Mouse (Mus musculus) thymus, postnatal 4 days (tissue): ENCODE data around the gene Cemip2.

ENCODE experiments used
- DNase-seq: peaks from one replicate; pipeline ENCODE4 v3.0.0; 2021

Cemip2 gene

GRCm38 (mm10) chr19:21778147-21778917 is at the start of gene Cemip2:
Cemip2 (plus strand) TSS chr19:21778342.
- peak; percentile 97 for DNase-seq

- no peak for DNase-seq
Observed at GRCm38 (mm10) chr19:21728342-21728741, 49.8 kb upstream of the Cemip2 start.

GRCm38 (mm10) chr19:21731887-21732286 is 46.3 kb upstream of the Cemip2 start:
- DNase-seq, result no peak

- no peak for DNase-seq
Observed at GRCm38 (mm10) chr19:21733176-21733575, 45.0 kb upstream of the Cemip2 start.

GRCm38 (mm10) chr19:21734112-21734511 is 44.0 kb upstream of the Cemip2 start:
- DNase-seq, result no peak

GRCm38 (mm10) chr19:21737446-21737845 is 40.7 kb upstream of the Cemip2 start:
- peak; percentile 38 for DNase-seq

GRCm38 (mm10) chr19:21737881-21738590 is 40.1 kb upstream of the Cemip2 start:
- DNase-seq, result no peak

GRCm38 (mm10) chr19:21738591-21739280 is 39.4 kb upstream of the Cemip2 start:
- DNase-seq, result no peak

GRCm38 (mm10) chr19:21742138-21742537 is 36.0 kb upstream of the Cemip2 start:
- DNase-seq, result no peak

GRCm38 (mm10) chr19:21745586-21745985 is 32.6 kb upstream of the Cemip2 start:
- no peak for DNase-seq

- DNase-seq, result peak; percentile 77
Observed at GRCm38 (mm10) chr19:21747356-21747755, 30.8 kb upstream of the Cemip2 start.

GRCm38 (mm10) chr19:21750154-21750553 is 28.0 kb upstream of the Cemip2 start:
- DNase-seq, result no peak

- no peak for DNase-seq
Observed at GRCm38 (mm10) chr19:21761676-21762075, 16.5 kb upstream of the Cemip2 start.

GRCm38 (mm10) chr19:21764013-21764412 is 14.1 kb upstream of the Cemip2 start:
- no peak for DNase-seq

GRCm38 (mm10) chr19:21764738-21765137 is 13.4 kb upstream of the Cemip2 start:
- DNase-seq, result no peak

GRCm38 (mm10) chr19:21767500-21768045 is 10.6 kb upstream of the Cemip2 start:
- no peak for DNase-seq

- DNase-seq, result no peak
Observed at GRCm38 (mm10) chr19:21769796-21770195, 8.3 kb upstream of the Cemip2 start.

- DNase-seq, result no peak
Observed at GRCm38 (mm10) chr19:21771586-21771985, 6.6 kb upstream of the Cemip2 start.

GRCm38 (mm10) chr19:21773621-21774020 is 4.5 kb upstream of the Cemip2 start:
- DNase-seq, result no peak

GRCm38 (mm10) chr19:21775629-21776028 is 2.5 kb upstream of the Cemip2 start:
- DNase-seq, result no peak

- DNase-seq, result no peak
Observed at GRCm38 (mm10) chr19:21776671-21777070, 1.5 kb upstream of the Cemip2 start.

GRCm38 (mm10) chr19:21777171-21777731 is 891 bp upstream of the Cemip2 start:
- DNase-seq, result peak; percentile 72

- DNase-seq, result no peak
Observed at GRCm38 (mm10) chr19:21779106-21779505, 964 bp downstream of the Cemip2 start.
